ENCODE assay signal across 13 mouse cellular contexts in genomic region chr12:40341443-40341842, GRCm38 (mm10).
DNase-seq lines count a peak whose midpoint lies in the region; ATAC-seq and TF ChIP-seq lines count a peak whose summit lies in the region.
"Had no signal": no experiment of that assay in that cellular context is flagged by ENCODE, and none has a peak within 500 bp of the region (broad histone marks: within the 10 kb centered on the region; RNA-seq: fewer than 3 reads in every experiment).

No protein-coding gene starts in this region.

- H3K4me3 ChIP-seq in heart, postnatal 0 days (ENCODE audit: low read depth, low read length), result no peak overlapping the region
- no peak overlapping the region for H3K4me3 ChIP-seq in MEL (ENCODE audit: control insufficient read depth in 1 of 2, insufficient read depth in 1 of 2, low read depth in 2 of 2, low read length in 2 of 2)
- H3K4me3 ChIP-seq in gastrocnemius, adult 2 months, result no peak overlapping the region
- H3K4me3 ChIP-seq: forebrain, embryonic 10.5 days; limb, embryonic 13.5 days; neural tube, embryonic 13.5 days had no signal

- H3K9ac ChIP-seq in heart, postnatal 0 days (replicated peaks; ENCODE audit: low read depth, low read length), result no peak overlapping the region
- H3K9ac ChIP-seq in MEL (ENCODE audit: control insufficient read depth, low read depth, low read length, poor library complexity, severe bottlenecking), result no peak overlapping the region
- H3K9ac ChIP-seq: limb, embryonic 13.5 days; neural tube, embryonic 13.5 days had no signal

- H3K79me2 ChIP-seq in MEL (ENCODE audit: control insufficient read depth, insufficient read depth, low read length, poor library complexity), result no peaks in the 10 kb centered on the region

- no peak overlapping the region for H3K4me2 ChIP-seq in heart, postnatal 0 days (ENCODE audit: low read depth, low read length)
- H3K4me2 ChIP-seq: limb, embryonic 13.5 days; neural tube, embryonic 13.5 days had no signal

- peak; percentile 82; the same call in 1 of the 2 replicates for ATAC-seq in heart, postnatal 0 days (ENCODE audit: insufficient read depth, low read depth)

- no peaks in the 10 kb centered on the region for H3K27me3 ChIP-seq in heart, postnatal 0 days (ENCODE audit: control insufficient read depth, insufficient read depth, low read length)
- no peaks in the 10 kb centered on the region for H3K27me3 ChIP-seq in MEL (ENCODE audit: control insufficient read depth in 1 of 2, insufficient read depth in 2 of 2, low read length in 2 of 2)
- H3K27me3 ChIP-seq: limb, embryonic 13.5 days; neural tube, embryonic 13.5 days had no signal

- TF ChIP-seq EP300 in heart, postnatal 0 days (IDR thresholded peaks at IDR 0.05; ENCODE audit: low read depth), result no peak
- no peak for TF ChIP-seq EP300 in MEL (IDR thresholded peaks at IDR 0.05; ENCODE audit: low read depth in 1 of 2, low read length in 2 of 2)

- H3K9me3 ChIP-seq in heart, postnatal 0 days (replicated peaks; ENCODE audit: control insufficient read depth, low read length), result no peaks in the 10 kb centered on the region
- no peaks in the 10 kb centered on the region for H3K9me3 ChIP-seq in MEL (replicated peaks; ENCODE audit: insufficient read depth, low read length)
- H3K9me3 ChIP-seq: forebrain, embryonic 10.5 days; limb, embryonic 13.5 days; neural tube, embryonic 13.5 days had no signal

- intact Hi-C loops in heart, postnatal 14 days (cut with DNase I), result no loop called here
- intact Hi-C loops in gastrocnemius, adult 2 months (cut with DNase I), result no loop called here

- 14% methylated on average over 5 of the region's 5 CpGs for WGBS in heart, postnatal 0 days

- no peaks in the 10 kb centered on the region for H3K36me3 ChIP-seq in heart, postnatal 0 days (replicated peaks; ENCODE audit: control insufficient read depth, insufficient read depth, low read length)
- H3K36me3 ChIP-seq in MEL (ENCODE audit: control insufficient read depth in 1 of 2, insufficient read depth in 2 of 2, low read length in 2 of 2), result no peaks in the 10 kb centered on the region
- H3K36me3 ChIP-seq: forebrain, embryonic 10.5 days; limb, embryonic 13.5 days; neural tube, embryonic 13.5 days had no signal

- peak overlapping the region; percentile 39; the same call in 1 of the 2 replicates for H3K27ac ChIP-seq in heart, postnatal 0 days (ENCODE audit: low read depth)
- H3K27ac ChIP-seq in MEL (ENCODE audit: control insufficient read depth, low read depth, low read length), result no peak overlapping the region
- H3K27ac ChIP-seq in gastrocnemius, adult 2 months, result no peak overlapping the region
- H3K27ac ChIP-seq: forebrain, embryonic 10.5 days; limb, embryonic 13.5 days; neural tube, embryonic 13.5 days had no signal

- DNase-seq in heart, postnatal 0 days (ENCODE audit: low spot score), result peak; percentile 23
- DNase-seq in heart, postnatal 14 days, result no peak
- peak; percentile 1 for DNase-seq in 3T3-L1 (ENCODE audit: low read depth, low spot score)
- peak; percentile 6 for DNase-seq in MEL (ENCODE audit: low read depth, low spot score)
- DNase-seq in kidney, postnatal 36 days, result peak; percentile 29 to 52
- DNase-seq in gastrocnemius, adult 2 months, result no peak
- DNase-seq in adrenal gland, adult 18-20 months (ENCODE audit: low spot score in 2 of 2), result no peak
- DNase-seq: cerebellum, postnatal 25 days; gastrocnemius, postnatal 25 days; thymus, adult 2 months had no signal

- TF ChIP-seq RAD21 in MEL (IDR thresholded peaks at IDR 0.05; ENCODE audit: low read depth, low read length), result no peak

- no peak for TF ChIP-seq POLR2A in MEL (IDR thresholded peaks at IDR 0.05; ENCODE audit: control insufficient read depth in 1 of 2, insufficient read depth in 1 of 2, low read depth in 1 of 2, low read length in 2 of 2, poor library complexity in 1 of 2)

- peaks cover 33% of the 10 kb centered on the region for H3K4me1 ChIP-seq in heart, postnatal 0 days (ENCODE audit: control insufficient read depth, insufficient read depth)
- H3K4me1 ChIP-seq in MEL (ENCODE audit: control insufficient read depth in 1 of 2, insufficient read depth in 2 of 2, low read length in 2 of 2), result no peaks in the 10 kb centered on the region
- H3K4me1 ChIP-seq: forebrain, embryonic 10.5 days; limb, embryonic 13.5 days had no signal

- no peak for TF ChIP-seq CTCF in heart, postnatal 0 days (IDR thresholded peaks at IDR 0.05; ENCODE audit: low read depth)
- no peak for TF ChIP-seq CTCF in MEL (IDR thresholded peaks at IDR 0.05 in 2 of 3, conservative IDR thresholded peaks at IDR 0.05 in 1 of 3; ENCODE audit: control insufficient read depth in 1 of 3, insufficient read depth in 1 of 3, low read depth in 2 of 3, low read length in 3 of 3, poor library complexity in 1 of 3, severe bottlenecking in 1 of 3)
- TF ChIP-seq CTCF in gastrocnemius, adult 2 months (IDR thresholded peaks at IDR 0.05), result no peak

TF ChIP-seq in MEL, 35 proteins besides CTCF, POLR2A, EP300 and RAD21:
- TF ChIP-seq ELF1 (IDR thresholded peaks at IDR 0.05; ENCODE audit: low read depth, low read length) (no peak), RCOR1 (IDR thresholded peaks at IDR 0.05; ENCODE audit: low read depth, low read length) (no peak), SIN3A (IDR thresholded peaks at IDR 0.05; ENCODE audit: low read length) (no peak), TCF12 (IDR thresholded peaks at IDR 0.05; ENCODE audit: low read depth, low read length) (no peak)

Comparison
In these comparisons a context has a peak if more than half of its experiments do, and no peak if none do; other contexts are left out.
1. DNase-seq: peak in heart, postnatal 0 days (single experiment), 3T3-L1 (single experiment), MEL (single experiment) and kidney, postnatal 36 days (2 of 2); none in heart, postnatal 14 days (0 of 2), gastrocnemius, adult 2 months (single experiment) and adrenal gland, adult 18-20 months (0 of 2).